Mouse (Mus musculus) lung, adult 2 months (tissue): ENCODE measurements around the gene Arhgdig.

ENCODE experiments used
- CTCF ChIP-seq: fragments of 200-500 bp; IDR thresholded peaks from 2 replicates; pipeline ENCODE4 v1.5.1; 2011; ENCODE audit warnings: mild to moderate bottlenecking, low read length, control low read depth; ENCODE audit not compliant: insufficient read depth
- POLR2A ChIP-seq: fragments of 200-500 bp; IDR thresholded peaks from 2 replicates; pipeline ENCODE4 v1.6.1; 2011; ENCODE audit warnings: low read depth, mild to moderate bottlenecking, control low read depth, low read length, borderline replicate concordance; ENCODE audit errors: extremely low read depth

DNA sequence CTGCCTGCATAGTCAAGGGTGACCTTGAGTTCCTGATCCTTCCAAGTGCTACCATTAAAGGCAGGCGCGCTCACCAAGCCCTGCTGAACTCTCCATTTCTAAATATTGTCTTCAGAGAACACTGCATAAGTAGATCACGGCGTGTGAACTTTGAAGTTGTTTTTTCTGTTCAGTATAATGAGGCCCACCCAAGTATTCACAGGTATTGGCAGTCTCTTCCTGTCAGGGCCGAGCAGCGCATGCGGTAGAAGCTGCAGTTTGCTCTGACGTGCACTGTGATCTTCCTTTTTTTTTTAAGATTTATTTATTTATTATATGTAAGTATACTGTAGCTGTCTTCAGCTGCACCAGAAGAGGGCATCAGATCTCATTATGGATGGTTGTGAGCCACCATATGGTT lies 26.8 kb upstream of the Arhgdig start:
- no peak for TF ChIP-seq POLR2A
- TF ChIP-seq CTCF, result no peak
